Mouse (Mus musculus) heart, embryonic 11.5 days (tissue): ENCODE results near the gene Asb8. TPM values are rescaled to one million over a fixed set of nuclear protein-coding genes. Genes with fewer than 3 reads are reported as not detected.

Experiments
- ATAC-seq: fragments of 200-750 bp; cut with Nextera tagmentation; replicated peaks from 2 replicates; pipeline ENCODE4 v1.8.0; 2017; ENCODE audit warnings: moderate library complexity; ENCODE audit not compliant: insufficient number of reproducible peaks, low FRiP score, low TSS enrichment
- H3K27ac ChIP-seq: fragments of 300-500 bp; sonication (generic); 2 replicates; pipeline ENCODE4 v1.5.1; 2014; ENCODE audit warnings: mild to moderate bottlenecking, low read depth, low read length
- H3K27me3 ChIP-seq: fragments of 300-500 bp; sonication (generic); 2 replicates; pipeline ENCODE4 v1.6.1; 2014; ENCODE audit warnings: mild to moderate bottlenecking, low read length, mixed read lengths; ENCODE audit not compliant: control insufficient read depth, insufficient read depth
- H3K36me3 ChIP-seq: fragments of 300-500 bp; sonication (generic); 2 replicates; pipeline ENCODE4 v1.6.1; 2014; ENCODE audit warnings: mild to moderate bottlenecking, low read length, moderate library complexity, mixed read lengths; ENCODE audit not compliant: control insufficient read depth, insufficient read depth
- H3K4me1 ChIP-seq: fragments of 300-500 bp; sonication (generic); 2 replicates; pipeline ENCODE4 v1.6.1; 2014; ENCODE audit warnings: low read length; ENCODE audit not compliant: control insufficient read depth, insufficient read depth
- H3K4me2 ChIP-seq: fragments of 300-500 bp; sonication (generic); 2 replicates; pipeline ENCODE4 v1.6.1; 2014; ENCODE audit warnings: mild to moderate bottlenecking, moderate library complexity
- H3K4me3 ChIP-seq: fragments of 300-500 bp; sonication (generic); 2 replicates; pipeline ENCODE4 v1.5.1; 2014; ENCODE audit warnings: low read depth, low read length
- H3K9ac ChIP-seq: fragments of 300-500 bp; sonication (generic); 2 replicates; pipeline ENCODE4 v1.6.1; 2014; ENCODE audit warnings: mild to moderate bottlenecking, low read depth, low read length, moderate library complexity
- H3K9me3 ChIP-seq: fragments of 300-500 bp; sonication (generic); replicated peaks from 2 replicates; pipeline ENCODE4 v1.6.1; 2016; ENCODE audit warnings: low read length; ENCODE audit not compliant: control insufficient read depth
- WGBS: fragments of 180-500 bp; shearing (Covaris S2); extraction: QIAGEN DNeasy Blood & Tissue Kit; methylation state at CpG from one replicate; pipeline ENCODE4 v1.1.7; 2014; ENCODE audit not compliant: insufficient replicate concordance; 5-methylcytosine and 5-hydroxymethylcytosine counted together
- polyA plus RNA-seq: library from polyadenylated mRNA; unstranded; fragments of >200 nt; fragmentation: Nextera tagmentation; extraction: Ambion mirVana; gene quantifications from 2 replicates; pipeline ENCODE4 v1.2.1, GENCODE M21; 2014

Gene Asb8
- polyA plus RNA-seq, 1 experiment from 2014 or later: 81.7 TPM

DNA sequence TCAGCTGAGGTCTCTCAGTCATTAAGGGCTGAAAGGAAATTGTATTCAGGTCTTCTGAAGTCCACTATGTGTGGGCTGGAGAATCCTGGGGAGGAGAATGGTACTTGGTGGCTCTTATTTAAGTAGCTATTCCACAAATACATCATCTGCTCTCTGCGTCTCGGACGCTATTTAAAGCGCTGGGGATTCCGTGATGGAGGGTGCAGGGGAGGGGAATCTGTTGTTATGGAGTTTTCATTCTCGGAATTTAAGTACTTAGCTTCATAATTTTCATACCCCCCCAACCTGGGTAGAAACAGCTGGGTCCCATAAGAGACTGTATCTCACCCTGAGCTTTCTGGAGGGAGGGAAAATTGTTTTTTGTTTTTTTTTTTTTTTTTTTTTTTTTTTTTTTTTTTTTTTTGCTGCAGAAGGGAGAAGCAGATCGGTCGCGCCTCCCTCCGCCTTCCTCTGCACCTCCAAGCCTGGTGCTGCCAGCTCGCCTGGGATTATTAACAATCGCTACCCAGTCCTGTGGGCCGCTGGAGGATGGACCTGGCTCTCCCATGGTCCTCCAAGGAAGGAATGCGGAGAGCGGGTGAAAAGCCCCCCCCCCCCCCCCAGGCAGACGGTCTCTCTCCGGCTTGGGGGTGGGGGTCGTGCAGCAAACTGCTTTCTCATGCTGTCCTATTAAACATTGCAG, 1.7 kb upstream of the Asb8 start, which contains the start of gene Ccdc184:
Gene Ccdc184, plus strand, starts transcription at position 196 of the 682 bp plus-strand sequence.
- no peaks in the 10 kb centered on the region for H3K36me3 ChIP-seq
- peak within 1 kb of the TSS; percentile 40; the same call in 1 of the 2 replicates for H3K9ac ChIP-seq
- no peak for ATAC-seq
- peak within 1 kb of the TSS; percentile 46 for H3K4me3 ChIP-seq
- H3K4me2 ChIP-seq: peak within 1 kb of the TSS; percentile 74
- H3K4me1 ChIP-seq: peaks cover 3% of the 10 kb centered on the region; the same call in 1 of the 2 replicates
- no peaks in the 10 kb centered on the region for H3K9me3 ChIP-seq
- H3K27ac ChIP-seq: no peak within 1 kb of the TSS
- H3K27me3 ChIP-seq: peaks cover 65% of the 10 kb centered on the region
- 5% methylated on average over 18 of the region's 18 CpGs for WGBS

DNA sequence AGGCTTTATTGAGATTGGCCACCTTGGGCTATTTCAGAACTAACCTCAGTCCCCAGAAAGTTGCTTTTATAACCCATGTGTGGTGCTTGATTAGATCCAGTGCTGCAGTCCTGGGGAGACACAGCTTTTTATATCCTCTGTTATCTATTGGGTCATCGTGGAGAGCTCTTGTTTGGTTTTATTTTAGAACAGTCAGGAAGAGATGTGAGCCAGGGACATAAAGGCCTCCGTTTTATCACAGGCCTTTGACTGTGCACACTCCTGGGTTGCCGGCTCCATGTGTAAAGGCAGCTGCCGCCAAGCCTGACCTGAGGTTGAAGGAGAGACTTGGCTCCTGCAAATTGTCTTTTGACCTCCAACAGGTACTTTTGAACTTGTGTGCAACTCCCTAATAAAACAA, 2.9 kb downstream of the Asb8 start:
- Histone ChIP-seq H3K9me3 (no peaks in the 10 kb centered on the region), H3K4me2 (no peak overlapping the region), H3K36me3 (no peaks in the 10 kb centered on the region), H3K4me1 (peaks cover 3% of the 10 kb centered on the region; the same call in 1 of the 2 replicates), H3K4me3 (no peak overlapping the region), H3K27me3 (peaks cover 27% of the 10 kb centered on the region), H3K27ac (peak overlapping the region; percentile 29; the same call in 1 of the 2 replicates), H3K9ac (no peak overlapping the region)
- no peak for ATAC-seq
- 36% methylated on average over 4 of the region's 4 CpGs for WGBS

- 66% methylated on average over 19 of the region's 19 CpGs for whole genome bisulfite sequencing
- Histone ChIP-seq H3K36me3 (no peaks in the 10 kb centered on the region), H3K4me2 (no peak overlapping the region), H3K27me3 (peaks cover 15% of the 10 kb centered on the region), H3K9me3 (no peaks in the 10 kb centered on the region), H3K9ac (no peak overlapping the region), H3K4me1 (peaks cover 3% of the 10 kb centered on the region; the same call in 1 of the 2 replicates), H3K27ac (no peak overlapping the region), H3K4me3 (no peak overlapping the region)
- ATAC-seq: no peak
Observed at GRCm38 (mm10) chr15:98161026-98161805, 4.2 kb downstream of the Asb8 start.

GRCm38 (mm10) chr15:98157253-98157652, 8.2 kb downstream of the Asb8 start:
- no peaks in the 10 kb centered on the region for H3K9me3 ChIP-seq
- 50% methylated on average over 1 of the region's 1 CpGs for WGBS
- no peak overlapping the region for H3K4me3 ChIP-seq
- no peaks in the 10 kb centered on the region for H3K27me3 ChIP-seq
- H3K4me2 ChIP-seq: no peak overlapping the region
- H3K4me1 ChIP-seq: peaks cover 1% of the 10 kb centered on the region; the same call in 1 of the 2 replicates
- no peak overlapping the region for H3K9ac ChIP-seq
- ATAC-seq: no peak
- no peaks in the 10 kb centered on the region for H3K36me3 ChIP-seq
- H3K27ac ChIP-seq: no peak overlapping the region

- WGBS: 52% methylated on average over 4 of the region's 4 CpGs
- H3K27me3 ChIP-seq: no peaks in the 10 kb centered on the region
- no peaks in the 10 kb centered on the region for H3K4me1 ChIP-seq
- no peak overlapping the region for H3K9ac ChIP-seq
- no peak overlapping the region for H3K4me3 ChIP-seq
- no peak overlapping the region; the same call in 1 of the 2 replicates for H3K27ac ChIP-seq
- ATAC-seq: no peak
- no peak overlapping the region for H3K4me2 ChIP-seq
- H3K9me3 ChIP-seq: no peaks in the 10 kb centered on the region
- H3K36me3 ChIP-seq: no peaks in the 10 kb centered on the region
Observed at GRCm38 (mm10) chr15:98155944-98156343, 9.5 kb downstream of the Asb8 start.

DNA sequence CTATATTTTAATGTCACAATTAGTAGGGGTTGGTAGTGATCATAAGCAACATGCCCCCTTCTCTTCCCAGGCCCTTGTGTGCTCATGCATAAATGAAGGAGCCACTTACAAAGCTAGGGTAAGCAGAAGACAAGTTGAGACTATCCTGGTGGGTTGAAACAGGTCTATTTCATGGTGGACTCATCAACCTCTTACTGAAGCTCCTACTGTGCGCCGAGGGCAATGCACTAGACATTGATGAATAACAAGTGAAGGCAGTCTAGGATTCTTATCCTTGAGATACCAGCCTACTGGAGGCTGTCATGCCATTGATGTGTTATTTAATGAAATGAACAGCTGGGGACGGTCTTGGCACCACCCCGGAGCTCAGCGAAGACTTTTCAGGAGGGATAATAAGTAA, 10.2 kb downstream of the Asb8 start:
- Histone ChIP-seq H3K4me2 (no peak overlapping the region), H3K27ac (no peak overlapping the region), H3K4me1 (no peaks in the 10 kb centered on the region), H3K9me3 (no peaks in the 10 kb centered on the region), H3K9ac (no peak overlapping the region), H3K4me3 (no peak overlapping the region), H3K36me3 (no peaks in the 10 kb centered on the region), H3K27me3 (no peaks in the 10 kb centered on the region)
- WGBS: 89% methylated on average over 5 of the region's 5 CpGs
- ATAC-seq: no peak

DNA sequence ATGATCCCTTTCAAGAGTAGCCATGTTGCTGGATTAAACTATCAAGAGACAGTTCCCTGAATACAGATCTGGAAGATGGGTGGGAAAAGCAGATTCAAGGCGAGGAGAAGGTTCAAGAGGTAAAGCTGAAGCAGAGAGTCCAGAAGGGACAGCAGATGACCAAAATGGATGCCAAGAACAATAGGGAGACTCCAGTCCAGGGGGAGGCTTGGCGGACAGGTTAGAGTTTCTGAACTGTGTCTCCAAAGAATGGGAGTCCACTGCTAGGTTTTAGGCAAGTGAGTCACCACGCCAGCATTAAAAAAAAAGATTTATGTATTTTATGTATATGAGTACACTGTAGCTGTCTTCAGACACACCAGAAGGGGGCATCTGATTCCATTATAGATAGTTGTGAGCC, 10.8 kb downstream of the Asb8 start:
- Histone ChIP-seq H3K9me3 (no peaks in the 10 kb centered on the region), H3K9ac (no peak overlapping the region), H3K36me3 (no peaks in the 10 kb centered on the region), H3K4me1 (no peaks in the 10 kb centered on the region), H3K27ac (no peak overlapping the region), H3K27me3 (no peaks in the 10 kb centered on the region), H3K4me3 (no peak overlapping the region), H3K4me2 (no peak overlapping the region)
- 75% methylated on average over 3 of the region's 3 CpGs for WGBS
- no peak for ATAC-seq

GRCm38 (mm10) chr15:98154146-98154545, 11.3 kb downstream of the Asb8 start:
- WGBS: 57% methylated on average over 4 of the region's 4 CpGs
- no peaks in the 10 kb centered on the region for H3K9me3 ChIP-seq
- no peaks in the 10 kb centered on the region for H3K4me1 ChIP-seq
- ATAC-seq: no peak
- no peak overlapping the region for H3K4me2 ChIP-seq
- H3K27ac ChIP-seq: no peak overlapping the region
- no peak overlapping the region for H3K4me3 ChIP-seq
- H3K9ac ChIP-seq: no peak overlapping the region
- no peaks in the 10 kb centered on the region for H3K27me3 ChIP-seq
- H3K36me3 ChIP-seq: no peaks in the 10 kb centered on the region
